Mouse (Mus musculus): ENCODE results near the gene Eml5.

Gene Eml5

GRCm38 (mm10) chr12:98832929-98833598, 68.2 kb downstream of the Eml5 start:
- no peak for DNase-seq

DNA sequence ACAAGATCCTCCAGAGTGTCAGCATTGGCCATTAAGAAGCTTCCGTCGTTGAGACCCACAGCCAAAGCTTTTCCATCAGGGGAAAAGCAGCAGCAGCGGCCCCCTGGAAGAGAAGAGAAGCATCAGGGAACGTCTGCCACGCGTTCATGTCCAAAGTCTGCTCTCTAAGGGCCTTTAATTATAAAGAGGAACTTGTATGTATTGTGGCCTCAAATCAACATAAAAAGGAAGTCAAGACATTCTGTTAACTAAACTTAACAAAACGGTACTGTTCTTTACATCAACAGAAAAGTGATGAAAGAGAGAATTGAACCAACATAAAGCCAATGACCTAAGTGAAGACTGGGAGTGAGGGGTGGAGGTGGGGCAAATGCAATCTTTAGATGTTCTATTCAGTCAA, 70.2 kb downstream of the Eml5 start:
- no peak for DNase-seq

GRCm38 (mm10) chr12:98820781-98821180, 80.5 kb downstream of the Eml5 start:
- DNase-seq, result no peak

DNA sequence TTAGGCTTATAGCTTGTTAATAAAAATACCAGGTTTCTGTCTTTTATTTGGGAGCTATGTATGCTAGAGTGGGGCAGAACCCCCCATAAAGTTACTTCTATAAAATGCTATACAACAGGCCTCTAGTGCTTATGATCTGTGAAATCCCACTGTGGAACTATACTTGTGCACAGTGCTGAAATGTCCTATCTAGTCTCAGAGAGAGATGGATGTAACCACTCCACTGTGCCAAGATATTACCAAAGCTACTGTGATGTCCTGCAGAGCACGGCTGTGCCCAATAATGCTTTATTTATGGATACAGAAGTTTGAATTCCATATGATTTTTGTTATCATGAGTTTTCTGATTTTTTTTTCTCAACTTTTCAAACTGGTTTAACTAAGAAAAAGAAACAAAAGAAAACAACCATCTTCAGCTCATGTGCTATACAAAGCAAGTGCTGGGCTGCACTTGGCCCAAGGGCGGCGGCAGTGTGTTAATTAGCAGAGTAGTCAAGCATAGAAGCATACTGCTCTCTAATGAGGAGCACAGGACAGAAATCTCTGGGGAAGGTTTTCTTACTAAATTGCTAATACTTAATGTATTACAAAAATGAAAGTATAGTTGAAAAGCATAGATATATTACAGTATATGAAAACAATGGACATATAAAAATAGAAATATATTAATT, 97.1 kb downstream of the Eml5 start:
- DNase-seq, result no peak

- DNase-seq, result no peak
Measured at GRCm38 (mm10) chr12:98802245-98802644, 99.0 kb downstream of the Eml5 start.

GRCm38 (mm10) chr12:98800334-98800733, 101.0 kb downstream of the Eml5 start:
- no peak for DNase-seq

DNA sequence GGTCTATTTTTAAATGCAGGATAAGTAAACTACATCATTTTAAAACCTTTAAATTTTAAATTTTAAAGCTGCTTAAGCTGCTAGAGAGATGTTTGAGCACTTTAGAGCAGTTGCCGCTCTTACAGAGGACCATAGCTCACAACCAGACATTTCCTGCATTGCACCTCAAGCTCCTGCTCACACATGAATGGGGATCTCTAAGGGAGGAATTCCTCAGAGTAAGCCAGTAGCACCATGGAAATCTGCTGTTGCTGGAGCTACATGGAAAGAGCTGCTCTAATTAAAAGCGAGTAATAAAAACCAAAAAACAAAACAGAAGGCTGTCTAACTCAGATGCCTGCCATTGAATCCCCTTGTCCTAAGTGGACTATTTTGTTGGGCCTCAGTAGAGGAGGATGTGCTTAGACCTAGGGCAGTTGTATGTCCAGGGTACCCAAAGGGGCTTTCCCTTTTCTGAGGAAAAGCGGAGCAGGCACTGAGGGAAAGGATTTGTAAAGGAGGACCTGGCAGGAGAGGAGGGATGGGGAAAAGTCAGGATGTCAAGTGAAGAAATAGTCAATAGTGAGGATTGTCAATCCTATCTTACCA, 105.5 kb downstream of the Eml5 start:
- no peak for DNase-seq

DNA sequence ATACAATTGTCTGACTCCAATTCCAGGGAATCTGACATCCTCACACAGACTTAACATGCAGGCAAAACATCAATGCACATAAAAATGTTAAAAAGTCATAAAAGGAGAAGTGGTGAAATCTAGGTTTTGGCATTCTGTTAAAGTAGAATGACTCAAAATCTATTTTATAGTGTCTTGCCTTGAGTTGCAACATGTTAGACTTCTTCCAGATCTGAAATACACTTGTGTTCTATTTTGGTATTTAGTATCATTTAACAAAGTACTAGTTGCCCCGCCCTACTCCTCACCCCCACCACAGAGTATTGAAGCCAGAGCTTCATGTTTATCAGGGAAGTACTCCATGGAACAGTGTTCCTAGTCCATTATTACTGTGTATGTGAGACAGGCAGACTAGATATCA, 117.0 kb downstream of the Eml5 start:
- no peak for DNase-seq

DNA sequence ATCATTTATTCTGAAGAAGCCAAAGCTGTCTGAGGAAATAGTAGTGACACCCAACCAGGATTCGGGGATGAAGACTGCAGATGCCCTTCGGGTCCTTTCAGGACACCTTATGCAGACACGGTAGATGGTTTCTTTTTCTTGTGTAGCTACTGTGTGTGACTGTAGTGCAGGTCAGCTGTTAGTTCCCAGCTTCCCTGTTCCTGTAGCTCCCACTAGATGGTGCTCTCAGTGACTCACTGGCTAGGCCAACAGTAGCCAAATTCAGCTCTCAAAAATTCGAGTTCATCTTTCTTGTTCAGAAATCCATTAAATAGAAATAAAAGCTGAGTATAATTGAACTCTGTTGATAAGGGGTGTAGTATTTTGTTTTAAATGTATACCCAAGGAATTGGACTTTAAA, 122.1 kb downstream of the Eml5 start:
- peak; percentile 21 for DNase-seq

DNA sequence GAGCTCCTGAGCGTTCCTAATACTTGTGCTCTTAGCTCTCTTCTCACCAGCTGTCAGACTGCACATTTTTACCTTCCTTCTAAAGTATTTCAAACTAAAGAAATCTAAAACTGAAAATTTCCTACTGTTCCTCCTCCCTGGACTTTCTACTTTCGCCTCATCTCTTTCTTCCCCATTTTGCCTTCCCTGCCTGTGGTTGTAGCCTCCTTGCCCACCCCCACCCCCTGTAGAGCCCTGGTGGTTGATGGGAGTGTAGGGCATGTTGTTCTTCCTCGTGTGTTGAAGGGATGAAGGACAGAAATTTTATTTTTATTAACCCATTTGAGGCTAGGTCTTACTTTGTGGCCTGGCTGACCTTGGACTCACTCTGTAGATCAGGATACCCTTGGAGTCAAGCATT, 123.8 kb downstream of the Eml5 start:
- no peak for DNase-seq

DNA sequence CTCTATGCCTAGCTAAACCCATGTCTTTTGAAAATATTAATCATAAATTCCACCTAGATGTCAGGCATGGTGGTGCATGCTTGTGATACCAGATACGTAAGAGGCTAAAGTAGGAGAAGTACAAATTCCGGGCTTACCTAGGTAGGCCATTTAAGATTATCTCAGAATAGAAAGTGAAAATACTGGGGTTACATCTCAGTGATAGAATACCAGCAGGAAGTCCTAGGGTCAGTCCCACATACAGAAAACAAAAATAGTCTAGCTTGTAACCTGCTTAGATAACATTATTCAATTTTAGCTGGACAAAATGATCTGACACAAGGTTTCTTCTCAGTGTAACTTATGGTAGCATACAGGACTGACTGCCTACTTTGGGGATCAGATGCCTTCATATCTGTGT, 135.0 kb downstream of the Eml5 start:
- no peak for DNase-seq

GRCm38 (mm10) chr12:98759700-98760099, 141.6 kb downstream of the Eml5 start:
- DNase-seq, result no peak

GRCm38 (mm10) chr12:98757636-98758035, 143.6 kb downstream of the Eml5 start:
- DNase-seq, result no peak

GRCm38 (mm10) chr12:98747380-98747753, 153.9 kb downstream of the Eml5 start:
- DNase-seq, result no peak

DNA sequence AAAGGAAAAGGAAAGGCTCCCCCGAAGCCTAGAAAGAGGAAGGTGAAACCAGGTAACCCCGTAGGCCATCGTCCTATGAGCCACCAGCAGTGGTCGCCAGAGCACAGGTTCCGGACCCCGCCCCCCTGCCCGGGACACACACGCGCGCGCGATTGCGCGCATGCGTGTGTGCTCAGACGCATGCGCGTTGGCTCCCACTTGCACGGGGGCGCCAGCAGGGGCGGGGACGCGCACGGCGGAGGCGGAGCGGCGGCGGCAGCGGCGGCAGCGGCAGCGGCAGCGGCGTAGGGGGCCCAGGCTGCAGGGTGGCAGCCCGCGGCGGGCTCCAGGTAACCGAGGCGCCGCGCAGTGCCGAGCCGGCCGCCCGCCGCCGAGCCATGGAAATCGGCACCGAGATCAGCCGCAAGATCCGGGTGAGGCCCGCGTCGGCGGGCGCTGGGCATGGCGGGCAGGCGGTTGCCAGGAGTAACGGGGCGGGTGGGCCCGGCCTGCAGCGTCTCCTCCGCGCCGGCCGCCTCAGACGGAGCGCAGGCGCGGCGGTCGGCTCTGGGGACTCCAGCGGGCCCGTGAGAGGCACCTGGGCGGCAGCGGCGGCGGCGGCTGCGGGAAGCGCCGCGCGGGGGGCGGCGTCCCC, 154.4 kb downstream of the Eml5 start, which contains the start of gene Zc3h14:
TSS of gene Zc3h14 (plus strand) at position 219 of the 634 bp plus-strand sequence.
- peak; percentile 96 for DNase-seq

DNA sequence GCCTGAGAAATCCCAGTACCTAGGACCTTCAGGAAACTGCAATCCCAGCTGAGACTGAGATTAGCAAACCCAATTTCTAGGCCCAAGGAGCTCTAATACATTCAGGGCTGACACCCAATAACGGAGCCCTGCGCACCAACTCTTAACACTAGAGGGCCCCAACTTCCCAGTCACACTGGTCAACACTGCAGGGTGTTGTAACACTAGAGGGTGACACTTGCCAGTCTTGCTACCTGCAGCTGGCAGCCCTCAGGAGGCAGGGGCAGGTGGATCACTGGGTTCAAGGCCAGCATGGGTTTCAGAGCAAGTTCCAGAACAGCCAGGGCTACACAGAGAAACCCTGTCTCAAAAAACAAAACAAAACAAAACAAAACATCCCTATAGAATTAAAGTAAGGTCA, 155.2 kb downstream of the Eml5 start:
- no peak for DNase-seq

- no peak for DNase-seq
Measured at GRCm38 (mm10) chr12:98745626-98746025, 155.7 kb downstream of the Eml5 start.

GRCm38 (mm10) chr12:98741011-98741501, 160.2 kb downstream of the Eml5 start:
- no peak for DNase-seq

DNA sequence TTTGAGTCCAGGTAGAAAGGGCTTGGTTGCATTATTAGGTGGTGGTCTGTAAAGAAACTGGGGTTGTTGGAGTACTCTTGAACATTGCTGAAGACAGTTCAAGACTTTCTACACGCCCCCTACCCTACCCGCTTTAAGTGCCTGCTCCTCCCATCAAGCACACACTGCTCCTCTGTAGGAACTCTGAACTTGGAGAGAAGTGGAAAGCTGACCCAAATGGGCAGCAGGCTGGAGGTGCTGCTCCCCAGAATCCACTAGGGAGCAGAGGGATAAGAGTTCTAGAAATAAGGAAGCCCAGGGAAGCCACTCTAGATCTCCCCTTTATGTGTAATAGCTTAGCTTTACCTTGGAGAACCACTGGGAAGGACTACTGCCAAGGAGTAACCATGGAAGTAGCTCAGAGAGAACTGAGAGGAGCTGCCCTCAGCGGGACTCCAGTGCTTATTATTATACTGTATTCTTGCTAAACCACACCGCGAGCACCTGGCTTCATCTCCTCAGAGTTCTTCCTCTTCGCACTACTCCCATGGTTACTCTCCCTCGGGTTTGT, 163.4 kb downstream of the Eml5 start:
- no peak for DNase-seq

- DNase-seq, result no peak
Measured at GRCm38 (mm10) chr12:98736951-98737800, 164.1 kb downstream of the Eml5 start, which contains the start of gene Ptpn21. Gene Ptpn21 (minus strand): TSS chr12:98737405.
